In the genomic region with DNA sequence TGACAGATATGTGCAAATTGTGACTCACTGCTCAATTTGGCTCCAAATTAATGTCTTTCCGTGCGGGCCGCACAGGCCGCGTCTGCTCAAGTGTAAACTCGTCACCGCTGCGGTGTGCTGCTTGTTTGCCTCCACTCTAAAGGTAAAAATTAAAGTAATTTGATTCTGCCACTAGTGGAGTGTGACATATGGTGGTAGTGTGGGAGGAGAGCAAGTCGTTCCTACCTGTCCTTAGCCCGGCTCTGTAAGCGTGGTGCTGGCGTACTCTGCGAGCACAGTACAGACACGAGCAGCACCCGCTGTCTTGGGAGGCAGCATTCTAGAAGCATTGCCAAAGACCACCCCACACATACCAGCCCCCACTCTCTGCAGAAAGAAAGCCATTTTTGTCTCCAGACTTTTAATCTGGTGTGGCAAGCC, we compare ENCODE assay signal across 12 mouse cellular contexts.
DNase-seq lines count a peak whose midpoint lies in the region; ATAC-seq lines count a peak whose summit lies in the region.
"Had no signal": no experiment of that assay in that cellular context is flagged by ENCODE, and none has a peak within 500 bp of the region (broad histone marks: within the 10 kb centered on the region; RNA-seq: fewer than 3 reads in every experiment).

No protein-coding gene starts in this region.

- no peak for DNase-seq in hindbrain, embryonic 10.5 days (ENCODE audit: low spot score)
- peak; percentile 60 to 70 for DNase-seq in layer of hippocampus, postnatal 36 days
- peak; percentile 66 to 75 for DNase-seq in right cerebral cortex, postnatal 36 days (ENCODE audit: low spot score in 2 of 2)
- DNase-seq in c-Kit-positive CD71-positive TER-119-positive erythroid progenitor cells, embryonic 14.5 days (ENCODE audit: low spot score), result no peak
- DNase-seq in kidney, postnatal 25 days, result no peak

- H3K4me2 ChIP-seq in hindbrain, embryonic 12.5 days (replicated peaks), result no peak overlapping the region
- H3K4me2 ChIP-seq in forebrain, embryonic 15.5 days (replicated peaks), result 0 out of 2 replicates have a peak overlapping the region, but pooled peaks have one; percentile 5
- H3K4me2 ChIP-seq in intestine, embryonic 16.5 days (ENCODE audit: low read depth, low read length), result no peak overlapping the region
- H3K4me2 ChIP-seq: liver, embryonic 15.5 days had no signal

- no peaks in the 10 kb centered on the region for H3K27me3 ChIP-seq in hindbrain, embryonic 12.5 days
- no peaks in the 10 kb centered on the region for H3K27me3 ChIP-seq in hindbrain, embryonic 10.5 days (ENCODE audit: insufficient read depth, poor library complexity, severe bottlenecking)
- H3K27me3 ChIP-seq in forebrain, embryonic 15.5 days, result no peaks in the 10 kb centered on the region
- no peaks in the 10 kb centered on the region for H3K27me3 ChIP-seq in intestine, embryonic 16.5 days (replicated peaks; ENCODE audit: control insufficient read depth, insufficient read depth, low read length)
- H3K27me3 ChIP-seq: liver, embryonic 15.5 days had no signal

- H3K9me3 ChIP-seq in hindbrain, embryonic 12.5 days (replicated peaks), result no peaks in the 10 kb centered on the region
- H3K9me3 ChIP-seq in hindbrain, embryonic 10.5 days, result no peaks in the 10 kb centered on the region
- H3K9me3 ChIP-seq in forebrain, embryonic 15.5 days, result no peaks in the 10 kb centered on the region
- H3K9me3 ChIP-seq in intestine, embryonic 16.5 days (ENCODE audit: control insufficient read depth, low read length), result no peaks in the 10 kb centered on the region
- H3K9me3 ChIP-seq: heart, embryonic 10.5 days; liver, embryonic 15.5 days had no signal

- ATAC-seq in hindbrain, embryonic 12.5 days (ENCODE audit: low FRiP score), result no peak
- peak; percentile 84 for ATAC-seq in forebrain, embryonic 15.5 days (replicated peaks)
- no peak for ATAC-seq in intestine, embryonic 16.5 days

- peak overlapping the region; percentile 40; the same call in 1 of the 2 replicates for H3K27ac ChIP-seq in hindbrain, embryonic 12.5 days
- no peak overlapping the region for H3K27ac ChIP-seq in hindbrain, embryonic 10.5 days
- peak overlapping the region; percentile 85 for H3K27ac ChIP-seq in forebrain, embryonic 15.5 days (replicated peaks)
- H3K27ac ChIP-seq in intestine, embryonic 16.5 days (ENCODE audit: low read length), result no peak overlapping the region
- H3K27ac ChIP-seq: heart, embryonic 10.5 days; kidney, postnatal 0 days; liver, embryonic 15.5 days had no signal

- WGBS in hindbrain, embryonic 12.5 days, result 79% methylated on average over 15 of the region's 15 CpGs
- WGBS in hindbrain, embryonic 10.5 days, result 88% methylated on average over 15 of the region's 15 CpGs
- 30% methylated on average over 15 of the region's 15 CpGs for WGBS in forebrain, embryonic 15.5 days
- WGBS in intestine, embryonic 16.5 days, result 64% methylated on average over 15 of the region's 15 CpGs

- H3K36me3 ChIP-seq in hindbrain, embryonic 12.5 days, result no peaks in the 10 kb centered on the region
- H3K36me3 ChIP-seq in hindbrain, embryonic 10.5 days, result no peaks in the 10 kb centered on the region
- no peaks in the 10 kb centered on the region for H3K36me3 ChIP-seq in forebrain, embryonic 15.5 days
- no peaks in the 10 kb centered on the region for H3K36me3 ChIP-seq in intestine, embryonic 16.5 days (ENCODE audit: control insufficient read depth, insufficient read depth, low read length)
- H3K36me3 ChIP-seq: liver, embryonic 15.5 days had no signal

- peaks cover 34% of the 10 kb centered on the region for H3K4me1 ChIP-seq in hindbrain, embryonic 12.5 days
- peaks cover 37% of the 10 kb centered on the region for H3K4me1 ChIP-seq in hindbrain, embryonic 10.5 days (replicated peaks)
- peaks cover 62% of the 10 kb centered on the region for H3K4me1 ChIP-seq in forebrain, embryonic 15.5 days
- peaks cover 11% of the 10 kb centered on the region for H3K4me1 ChIP-seq in intestine, embryonic 16.5 days (ENCODE audit: control insufficient read depth, insufficient read depth, low read length)

- H3K4me3 ChIP-seq in hindbrain, embryonic 12.5 days, result no peak overlapping the region
- no peak overlapping the region for H3K4me3 ChIP-seq in hindbrain, embryonic 10.5 days
- no peak overlapping the region for H3K4me3 ChIP-seq in forebrain, embryonic 15.5 days
- H3K4me3 ChIP-seq in intestine, embryonic 16.5 days (ENCODE audit: low read length), result no peak overlapping the region
- H3K4me3 ChIP-seq: heart, embryonic 10.5 days; liver, embryonic 15.5 days; myocyte had no signal

- no peak overlapping the region for H3K9ac ChIP-seq in hindbrain, embryonic 12.5 days
- H3K9ac ChIP-seq in forebrain, embryonic 15.5 days (replicated peaks), result no peak overlapping the region
- no peak overlapping the region for H3K9ac ChIP-seq in intestine, embryonic 16.5 days (ENCODE audit: low read depth, low read length)
- H3K9ac ChIP-seq: liver, embryonic 15.5 days had no signal

Comparison
In these comparisons a context has a peak if more than half of its experiments do, and no peak if none do; other contexts are left out.
1. H3K27ac ChIP-seq: peak in hindbrain, embryonic 12.5 days (single experiment) and forebrain, embryonic 15.5 days (single experiment); none in hindbrain, embryonic 10.5 days (single experiment) and intestine, embryonic 16.5 days (single experiment).
2. DNase-seq: peak in layer of hippocampus, postnatal 36 days (2 of 2) and right cerebral cortex, postnatal 36 days (2 of 2); none in hindbrain, embryonic 10.5 days (single experiment), c-Kit-positive CD71-positive TER-119-positive erythroid progenitor cells, embryonic 14.5 days (single experiment) and kidney, postnatal 25 days (0 of 2).